Mouse (Mus musculus) hindbrain, embryonic 16.5 days (tissue): Measurements from ENCODE around the gene Armh1. TPM values are rescaled to one million over a fixed set of nuclear protein-coding genes. Genes with fewer than 3 reads are reported as not detected.

Experiments used
- polyA plus RNA-seq: library from polyadenylated mRNA; unstranded; fragments of >200 nt; fragmentation: Nextera tagmentation; extraction: Ambion mirVana; gene quantifications from 2 replicates; pipeline ENCODE4 v1.2.1, GENCODE M21; 2015

Armh1 gene
- polyA plus RNA-seq, 1 experiment from 2014 or later, result 2.3 TPM

Other genes starting within 250 kb of the Armh1 start
- gene Eif2b3, start 232.7 kb downstream of the Armh1 start, polyA plus RNA-seq, result 44.9 and 47.5 TPM in 2 replicates
- 7.8 and 9.6 TPM in 2 replicates for gene Ptch2, start 156.1 kb downstream of the Armh1 start, polyA plus RNA-seq
- 3.9 and 4.9 TPM in 2 replicates for gene Btbd19, start 126.4 kb downstream of the Armh1 start, polyA plus RNA-seq
- 1.5 and 1.8 TPM in 2 replicates for gene Tctex1d4, start 125.3 kb downstream of the Armh1 start, polyA plus RNA-seq
- 24.0 and 24.8 TPM in 2 replicates for gene Plk3, start 118.2 kb downstream of the Armh1 start, polyA plus RNA-seq
- 320 and 403 TPM in 2 replicates for gene Rps8, start 95.9 kb downstream of the Armh1 start, polyA plus RNA-seq
- gene Kif2c, start 69.5 kb downstream of the Armh1 start, polyA plus RNA-seq, result 10.1 and 14.0 TPM in 2 replicates
- gene Tmem53, start 174 bp downstream of the Armh1 start, polyA plus RNA-seq, result 10.3 and 11.4 TPM in 2 replicates
- 109 and 114 TPM in 2 replicates for gene Rnf220, start 244.9 kb upstream of the Armh1 start, polyA plus RNA-seq